Mouse (Mus musculus) T-helper 1 cell (primary cell): ENCODE data around the gene Gm28047.
"Not testable (repeated sequence)": the region's sequence is repeated elsewhere in the genome, so short reads cannot be mapped to it uniquely, and the experiment has no call there.

Experiments
- in situ Hi-C: fragments of 300-600 bp; cut with MboI, MseI; formaldehyde crosslinking; loops from one replicate; pipeline ENCODE4 v1.15.1; 2025; ENCODE audit warnings: high pct_unique_total_duplicates

Gene Gm28047

DNA sequence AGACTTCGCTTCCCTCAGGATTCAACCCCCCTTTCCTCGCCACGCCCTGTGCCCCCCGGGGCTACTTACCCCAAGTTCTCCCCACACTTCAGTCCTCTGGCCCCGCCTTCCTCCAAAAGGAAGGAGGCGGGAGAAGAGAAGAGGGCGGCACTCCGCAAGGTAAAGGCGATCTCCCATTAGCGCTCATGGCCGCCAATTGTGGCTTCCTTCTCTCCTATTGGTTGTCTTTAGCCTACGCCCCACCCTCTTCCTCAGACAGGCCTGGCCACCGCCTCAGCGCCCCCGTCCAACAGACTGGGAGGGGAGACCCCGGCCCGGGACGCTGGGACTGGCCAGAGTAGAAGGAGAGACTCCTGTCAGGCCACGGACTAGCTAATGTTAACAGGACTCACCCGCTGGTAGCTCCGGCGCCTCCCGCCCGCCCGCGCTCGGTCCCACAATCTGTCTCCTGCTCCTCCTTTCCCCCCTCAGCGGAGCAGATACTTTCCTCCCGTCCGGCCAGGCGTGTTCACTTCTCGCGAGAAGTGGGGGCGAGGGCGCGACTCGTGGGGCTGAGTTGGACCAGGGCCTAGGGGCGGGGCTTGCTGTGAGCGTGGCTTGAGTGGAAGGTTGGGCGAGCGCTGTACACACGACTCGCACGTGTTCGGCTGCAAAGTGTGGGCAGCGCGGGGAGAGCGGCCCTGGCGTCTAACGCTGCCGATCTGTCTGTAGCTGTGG is at the start of gene Gm28047, which contains the start of gene Atf7:
Gene Gm28047, minus strand, starts transcription at position 98 of the 717 bp plus-strand sequence.
Gene Atf7, minus strand, starts transcription at position 495 of the 717 bp plus-strand sequence.
- in situ Hi-C loops = loop anchor here (5.0 kb wide), 2 partner anchors 42 to 63 kb away; no protein-coding TSS in a partner anchor

DNA sequence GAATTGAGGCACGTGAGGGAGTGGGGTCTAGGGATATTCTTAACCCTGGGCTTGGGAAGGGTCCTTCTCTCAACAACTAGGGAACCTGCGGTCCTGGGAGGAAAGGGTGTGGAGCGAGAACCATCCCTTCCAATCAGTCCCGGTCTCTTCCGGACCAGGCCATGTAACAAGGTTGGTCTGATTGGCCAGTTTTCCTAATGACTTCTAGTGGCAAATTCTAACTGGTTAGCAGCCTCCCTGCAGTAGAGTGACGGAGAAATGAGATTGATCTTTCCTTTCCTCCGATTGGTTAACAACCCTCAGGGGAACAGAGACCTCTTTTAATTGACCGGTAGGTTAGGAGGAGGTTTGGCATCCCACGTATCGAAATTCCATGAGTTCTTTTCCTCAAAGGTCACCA is 48.7 kb upstream of the Gm28047 start:
- in situ Hi-C loops = no loop called here

DNA sequence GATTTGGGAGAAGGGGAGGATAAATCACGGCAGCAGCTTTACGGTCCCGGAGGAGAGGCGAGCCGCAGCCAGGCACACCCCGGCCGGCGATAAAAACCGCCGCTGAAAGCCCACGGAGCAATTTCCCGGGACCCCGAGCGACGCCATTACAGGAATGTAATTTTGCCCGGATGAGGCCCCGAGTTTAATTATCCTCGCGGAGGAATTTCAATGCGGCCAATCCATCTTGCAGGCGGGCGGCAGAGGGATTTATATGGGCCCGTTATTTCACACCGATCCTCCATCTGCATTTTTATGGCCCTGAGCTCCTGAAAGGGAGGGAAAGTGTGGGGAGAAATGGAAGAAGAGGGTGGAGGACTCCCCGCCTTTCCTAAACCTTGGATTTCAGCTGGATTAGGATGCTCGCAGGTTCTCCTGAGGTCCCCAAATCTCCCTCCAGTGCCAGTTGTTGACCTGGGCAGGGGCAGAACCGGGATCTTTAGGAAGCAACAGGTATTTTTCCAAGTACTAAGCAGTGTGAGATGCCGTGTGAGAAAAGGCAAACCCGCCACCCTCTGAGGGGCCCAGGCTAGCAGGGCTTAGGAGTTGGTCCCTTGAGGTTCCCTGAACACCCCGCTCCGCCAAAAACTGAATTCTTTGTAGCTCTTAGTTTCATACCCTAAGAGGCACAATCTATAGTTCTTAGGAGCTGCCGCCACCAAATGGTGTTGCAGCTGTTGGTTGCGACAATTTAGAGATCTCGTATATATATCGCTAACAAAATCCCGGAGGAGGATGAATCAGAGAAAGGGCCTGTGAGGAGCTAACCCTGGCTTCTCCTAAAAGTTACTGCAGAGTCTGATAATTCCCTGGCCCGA is 47.6 kb upstream of the Gm28047 start, which contains the start of gene Atp5g2:
Gene Atp5g2, minus strand, starts transcription at position 138 of the 857 bp plus-strand sequence.
- in situ Hi-C loops = no loop called here

DNA sequence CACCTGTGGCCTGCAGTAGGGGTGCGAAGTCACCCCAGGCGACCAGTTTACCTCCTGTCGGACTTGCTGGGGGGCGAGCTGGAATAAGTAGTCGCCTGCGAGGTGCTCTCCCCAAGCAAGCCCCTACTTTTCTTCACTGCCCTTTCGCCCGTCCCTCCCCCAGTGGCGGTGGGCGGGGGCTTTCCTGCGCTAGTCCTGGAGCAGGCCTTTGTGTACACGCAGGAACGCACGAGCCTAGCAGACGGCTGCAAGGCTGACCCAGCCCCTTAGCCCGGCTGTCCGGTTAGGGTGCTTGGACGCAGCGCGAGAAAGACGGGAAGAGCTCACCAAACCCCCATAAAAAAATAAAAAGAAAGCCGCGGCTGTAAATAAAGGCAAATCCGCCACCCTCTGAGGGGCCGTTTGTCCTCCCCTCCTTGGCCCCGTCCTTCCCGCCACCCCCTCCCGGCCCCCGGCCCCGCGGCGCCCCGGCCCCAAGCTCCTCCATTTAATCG is 46.9 kb upstream of the Gm28047 start:
- in situ Hi-C loops = no loop called here

DNA sequence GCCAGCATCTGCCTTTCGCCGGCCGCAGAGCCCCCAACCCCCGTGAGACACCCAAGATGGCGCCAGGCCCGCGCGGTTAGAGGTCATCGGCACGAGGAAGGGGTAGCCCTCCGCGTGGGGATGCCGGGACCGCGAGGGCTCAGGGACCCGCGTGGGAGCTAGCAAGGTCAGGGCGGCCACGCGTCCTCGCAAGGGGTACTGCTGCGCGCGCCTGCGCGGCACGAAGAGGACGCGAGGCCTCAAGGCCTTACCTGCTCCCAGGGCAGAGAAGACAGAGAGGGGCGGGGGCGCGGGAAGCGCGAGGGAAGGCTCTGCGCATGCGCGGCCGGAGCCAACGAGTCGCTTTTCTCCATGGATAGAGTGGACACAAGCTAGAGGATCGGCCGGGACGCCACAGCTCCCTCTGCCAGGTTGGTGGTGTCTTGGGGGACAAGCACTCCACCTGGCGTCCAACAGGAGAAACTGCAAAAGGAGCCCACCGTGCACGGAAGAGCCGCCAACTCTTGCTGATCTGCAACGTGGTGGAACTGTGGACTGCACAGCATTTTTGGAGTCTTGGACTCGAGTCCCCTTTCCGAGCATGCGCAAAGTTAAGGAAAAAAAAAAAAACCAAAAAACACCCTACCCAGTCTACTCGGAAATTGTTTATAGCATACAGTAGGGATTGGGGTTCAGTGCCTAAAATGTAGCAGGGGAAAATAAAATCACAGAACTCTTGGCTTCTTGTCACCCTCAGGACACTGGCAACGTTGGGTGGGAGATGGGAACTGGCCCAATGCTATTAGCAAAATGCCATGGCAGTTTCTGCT is 46.1 kb upstream of the Gm28047 start:
- in situ Hi-C loops = no loop called here

DNA sequence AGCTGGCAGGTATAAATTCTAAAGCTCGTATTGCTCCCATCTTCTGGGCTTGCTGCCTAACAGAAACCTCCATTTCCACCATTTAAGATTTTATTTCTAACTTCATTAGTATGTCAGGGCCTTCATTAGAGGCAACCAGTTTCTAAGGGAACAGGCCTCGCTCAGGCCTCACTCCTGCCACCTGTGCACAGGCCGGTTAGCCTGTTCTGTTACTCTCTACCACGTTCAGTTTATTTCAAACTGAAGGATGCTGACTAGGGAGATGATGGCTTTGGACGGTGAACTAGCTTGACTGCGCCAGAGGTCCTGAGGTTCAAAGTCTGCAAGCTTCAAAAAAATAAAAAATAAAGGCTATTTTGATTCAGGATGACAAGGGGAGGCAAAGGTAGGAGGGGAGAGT is 45.4 kb upstream of the Gm28047 start:
- in situ Hi-C loops = no loop called here

DNA sequence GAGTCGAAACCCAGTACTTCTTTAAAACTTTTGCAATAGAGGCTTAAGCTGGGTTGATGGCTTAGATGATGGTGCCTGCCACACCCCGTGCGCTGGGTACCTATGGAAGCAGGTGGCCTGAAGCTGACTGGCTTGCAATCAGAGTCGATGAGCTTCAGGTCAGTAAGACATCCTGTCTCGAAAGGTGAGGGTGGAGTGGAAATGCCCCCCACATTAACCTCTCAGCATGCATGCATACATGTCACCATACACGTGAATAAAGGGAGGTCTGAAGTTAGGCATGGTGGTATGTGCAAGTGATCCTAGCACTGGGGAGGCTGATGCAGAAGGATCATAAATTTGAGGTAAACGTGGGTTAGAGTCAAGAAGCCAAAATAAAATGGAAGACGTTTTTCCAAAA is 44.7 kb upstream of the Gm28047 start:
- in situ Hi-C loops = loop anchor here (5.0 to 10.0 kb wide), 2 partner anchors 42 to 215 kb away; partner anchors contain the start of genes Atf7, Gm28047 and Prr13

DNA sequence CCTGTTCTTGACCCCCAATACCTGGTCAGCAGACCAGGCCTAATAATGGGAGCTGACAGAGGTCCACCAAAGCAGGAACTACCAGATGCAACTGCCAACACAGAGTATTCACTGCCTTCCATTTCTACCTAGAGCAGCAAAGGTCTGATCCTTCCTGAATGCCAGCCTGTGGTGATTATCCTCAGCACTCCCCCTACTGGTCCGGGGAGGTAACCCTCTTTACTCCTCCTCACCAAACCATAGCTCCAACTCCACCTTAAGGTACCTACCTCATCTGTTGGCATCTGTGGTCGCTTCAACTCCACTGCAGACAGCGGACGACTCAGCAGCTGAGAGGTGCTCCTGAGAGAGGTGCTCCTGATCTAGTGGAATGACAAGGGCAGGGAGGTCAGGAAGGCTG is 40.6 kb upstream of the Gm28047 start:
- in situ Hi-C loops = loop anchor here (5.0 to 10.0 kb wide), 2 partner anchors 38 to 211 kb away; partner anchors contain the start of genes Atf7, Gm28047 and Prr13

DNA sequence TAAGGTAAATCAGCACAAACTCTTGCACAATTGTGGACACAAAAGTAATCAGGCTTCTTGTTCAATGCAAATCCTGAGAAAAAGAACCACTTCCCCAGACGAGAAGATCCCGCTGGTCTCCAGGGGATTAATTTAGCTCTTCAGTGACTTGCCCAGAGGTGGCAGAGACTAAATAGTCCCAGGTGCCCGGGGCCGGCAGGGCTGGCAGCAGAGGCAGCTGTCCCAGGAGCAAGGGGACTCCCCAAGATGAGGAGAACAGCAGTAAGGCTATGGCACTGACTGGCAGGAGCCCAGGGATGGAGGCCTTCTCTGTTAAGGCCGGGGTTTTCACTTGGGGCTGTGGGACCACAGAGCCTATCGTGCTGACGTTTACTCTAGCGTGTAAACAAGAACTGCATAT is 39.0 kb upstream of the Gm28047 start:
- in situ Hi-C loops = loop anchor here (10.0 kb wide), 1 partner anchor 209 kb away; the partner anchor contains the start of gene Prr13

DNA sequence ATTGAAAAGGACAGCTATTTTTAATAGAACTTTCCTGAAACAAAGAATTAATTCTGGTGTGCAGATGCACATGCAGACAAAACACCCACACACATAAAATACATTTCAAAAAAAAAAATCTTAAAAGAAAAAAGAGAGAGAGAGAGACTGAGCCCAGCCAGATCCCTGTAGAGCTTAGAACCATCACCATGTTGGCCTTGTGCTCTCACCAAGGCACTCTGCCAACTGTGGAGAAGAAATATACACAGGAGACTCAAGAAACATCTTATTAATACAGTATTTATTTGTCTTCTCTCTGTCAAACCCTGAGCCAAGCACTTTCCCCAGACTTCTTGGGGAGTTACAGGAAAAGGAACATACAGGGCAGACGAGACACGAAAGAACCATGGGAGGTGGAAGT is 37.7 kb upstream of the Gm28047 start:
- in situ Hi-C loops = loop anchor here (10.0 kb wide), 1 partner anchor 208 kb away; the partner anchor contains the start of gene Prr13

DNA sequence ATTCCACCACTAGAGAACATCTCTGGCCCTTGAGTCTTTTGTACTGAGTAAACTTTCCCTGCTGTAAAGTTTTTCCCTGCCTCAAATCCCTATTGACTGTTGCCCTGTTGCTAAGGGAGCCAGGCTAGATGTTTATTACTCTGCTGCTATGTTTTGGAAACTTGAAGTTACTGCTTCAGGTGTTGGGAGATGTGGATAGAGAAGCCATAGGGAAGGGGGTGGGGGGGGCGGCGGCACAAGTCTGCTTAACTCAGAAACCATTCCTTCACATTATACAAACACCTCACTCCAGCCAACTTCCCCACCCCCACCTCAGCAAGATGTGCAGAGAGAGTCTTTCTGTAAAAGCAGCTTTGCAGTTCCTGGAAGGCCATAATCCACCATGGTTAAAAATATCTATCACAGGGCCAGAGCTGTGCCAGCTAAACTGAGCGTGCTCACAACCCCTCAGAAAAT is 33.1 kb upstream of the Gm28047 start:
- in situ Hi-C loops = no loop called here

DNA sequence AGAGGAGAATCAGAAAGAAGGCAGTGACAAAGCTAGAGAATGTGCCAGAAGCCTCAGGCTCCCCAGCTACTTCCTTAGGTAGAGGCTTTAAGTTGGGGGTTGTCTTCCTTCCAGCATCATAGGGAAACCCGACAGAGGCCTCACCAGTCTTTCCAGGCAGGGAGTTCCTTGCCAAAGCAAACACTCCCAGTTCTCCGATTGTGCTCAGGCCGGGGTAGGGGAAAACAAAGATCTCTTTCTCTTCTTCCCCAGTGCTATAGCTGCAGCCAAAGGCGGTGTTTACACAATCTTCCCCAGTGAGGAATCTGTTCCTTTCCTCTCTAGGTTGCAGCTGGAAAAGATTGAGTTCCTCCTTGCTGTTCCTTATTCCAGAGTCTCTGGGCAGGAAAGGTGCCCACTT is 31.8 kb upstream of the Gm28047 start:
- in situ Hi-C loops = no loop called here

DNA sequence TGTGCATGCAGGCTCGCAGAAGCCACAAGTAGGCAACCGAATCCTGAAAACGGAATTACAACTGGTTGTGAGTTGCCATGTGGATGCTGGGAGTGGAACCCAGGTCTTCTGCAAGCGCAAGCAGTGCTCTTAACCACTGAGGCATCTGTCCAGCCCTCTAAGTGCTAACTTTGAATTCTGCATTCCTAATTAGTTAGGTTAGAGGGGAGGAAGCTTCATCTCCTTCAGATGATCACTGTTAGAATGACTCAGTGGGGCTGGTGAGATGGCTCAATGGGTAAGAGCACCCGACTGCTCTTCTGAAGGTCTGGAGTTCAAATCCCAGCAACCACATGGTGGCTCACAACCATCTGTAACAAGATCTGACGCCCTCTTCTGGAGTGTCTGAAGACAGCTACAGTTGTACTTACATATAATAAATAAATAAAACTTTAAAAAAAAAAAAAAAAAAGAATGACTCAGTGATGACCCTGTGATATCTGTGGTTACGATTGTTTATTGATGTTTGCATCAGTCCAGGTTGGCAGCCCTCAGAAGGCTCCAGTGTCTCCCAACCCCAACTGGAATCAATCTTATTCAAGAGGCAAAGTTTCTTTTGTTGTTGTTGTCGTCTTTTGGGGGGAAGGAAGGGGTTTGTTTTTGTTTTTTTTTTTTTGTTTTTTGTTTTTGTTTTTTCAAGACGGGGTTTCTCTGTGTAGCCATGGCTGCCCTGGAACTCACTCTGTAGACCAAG is 27.2 kb upstream of the Gm28047 start:
- in situ Hi-C loops = not testable (repeated sequence)

DNA sequence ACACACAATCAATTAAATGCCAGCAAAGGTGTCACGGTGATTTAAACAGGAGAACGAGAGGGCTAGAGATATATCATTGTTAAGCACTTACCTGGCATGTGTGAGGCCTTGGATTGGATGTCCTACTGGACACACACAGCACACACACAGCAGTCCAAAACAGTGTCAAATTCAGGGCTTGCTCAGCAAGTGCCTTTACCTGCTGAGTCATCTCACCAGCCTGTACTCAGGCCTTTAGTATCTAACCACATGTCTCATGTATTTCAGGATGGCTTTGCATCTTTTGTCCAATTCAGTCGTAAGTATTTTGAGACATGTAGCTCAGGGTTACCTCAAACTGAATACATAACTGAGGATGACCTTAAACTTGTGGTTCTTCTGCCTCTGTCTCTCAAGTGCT is 26.2 kb upstream of the Gm28047 start:
- in situ Hi-C loops = no loop called here

DNA sequence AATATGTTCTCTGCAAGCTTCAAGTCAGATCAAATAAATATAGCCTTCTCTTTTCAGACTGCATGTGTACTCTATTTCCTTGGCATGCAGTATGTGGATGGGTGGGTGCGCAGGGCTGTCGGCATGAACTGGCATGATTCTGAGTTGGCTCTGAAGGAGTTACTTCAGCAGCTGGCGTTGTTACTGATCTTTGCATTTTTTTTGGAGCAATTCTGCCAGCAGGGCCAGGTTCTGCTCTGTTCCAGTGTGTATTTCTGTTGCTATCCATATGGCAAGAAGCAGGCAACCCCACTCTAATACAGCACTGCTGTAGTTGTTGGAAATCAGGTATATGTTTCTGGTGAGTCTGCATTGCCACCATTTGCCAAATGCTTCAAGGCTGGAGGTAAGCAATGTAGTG is 10.9 kb upstream of the Gm28047 start:
- in situ Hi-C loops = no loop called here

DNA sequence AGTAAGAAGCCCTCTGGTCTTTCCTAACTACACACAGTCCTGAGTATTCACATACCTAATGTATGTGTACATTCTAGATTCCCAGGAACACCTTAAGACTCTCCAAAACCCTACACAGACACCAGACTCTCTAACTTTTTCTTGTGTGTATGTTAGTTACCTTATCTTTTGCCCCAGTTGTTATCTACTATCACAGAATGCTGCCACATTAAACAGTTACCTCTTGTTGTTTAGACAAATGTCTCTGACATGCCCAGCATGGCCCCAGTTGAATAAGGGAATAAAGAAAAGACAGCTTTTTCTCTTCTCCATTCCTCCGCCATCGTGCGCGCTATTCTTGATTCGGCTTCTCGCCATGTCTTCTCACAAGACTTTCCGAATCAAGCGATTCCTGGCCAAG is 9.8 kb upstream of the Gm28047 start:
- in situ Hi-C loops = no loop called here

DNA sequence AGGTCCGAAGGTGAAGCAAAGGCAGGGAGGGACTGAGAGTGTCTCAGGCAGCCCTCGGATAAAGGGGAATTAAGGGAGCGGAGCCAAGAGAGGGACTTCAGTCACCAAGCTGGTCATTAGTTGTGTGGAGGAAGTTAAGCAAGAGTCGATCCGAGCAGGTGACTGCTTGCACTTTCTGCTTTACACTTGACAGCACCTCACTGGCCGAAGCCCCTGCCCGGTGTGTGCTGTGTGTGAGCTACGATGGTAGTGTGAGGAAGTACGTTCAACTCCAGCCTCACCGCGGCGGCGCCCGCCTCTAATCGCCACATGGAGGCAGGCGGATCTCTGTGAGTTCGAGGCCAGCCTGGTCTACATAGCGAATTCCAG is 804 bp upstream of the Gm28047 start:
- in situ Hi-C loops = loop anchor here (5.0 kb wide), 2 partner anchors 42 to 63 kb away; no protein-coding TSS in a partner anchor

DNA sequence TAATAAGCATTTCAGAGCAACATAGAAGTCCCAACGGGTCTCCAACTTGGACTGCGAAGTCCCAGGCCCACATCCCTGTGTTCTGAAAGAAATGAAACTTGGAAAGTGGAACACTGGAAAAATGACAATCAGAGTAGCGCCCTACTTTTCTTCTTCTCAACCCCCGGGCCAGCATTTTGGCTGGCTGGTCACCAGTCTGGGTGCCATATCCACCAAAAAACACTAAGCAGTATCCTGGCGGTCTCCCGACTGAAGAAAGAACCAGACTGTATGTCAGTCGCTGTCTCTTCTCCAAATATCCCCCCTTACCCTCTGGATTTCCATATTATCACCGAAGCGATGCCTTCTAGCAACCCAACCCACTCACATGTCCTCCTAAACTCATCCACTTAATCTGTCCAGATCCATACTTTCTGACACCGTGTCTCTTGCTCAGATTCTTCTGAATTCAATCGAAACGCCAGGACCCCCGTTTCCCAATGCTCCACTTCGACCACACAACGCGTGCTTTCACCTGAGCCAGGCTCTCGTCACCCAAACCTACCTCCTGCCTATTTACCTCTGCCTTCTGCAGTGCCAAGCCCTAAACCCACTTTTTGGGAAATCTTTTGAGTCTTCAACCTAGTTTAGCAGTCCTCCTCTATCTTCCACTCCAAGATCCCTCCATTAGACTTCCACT is 437 bp downstream of the Gm28047 start:
- in situ Hi-C loops = no loop called here

DNA sequence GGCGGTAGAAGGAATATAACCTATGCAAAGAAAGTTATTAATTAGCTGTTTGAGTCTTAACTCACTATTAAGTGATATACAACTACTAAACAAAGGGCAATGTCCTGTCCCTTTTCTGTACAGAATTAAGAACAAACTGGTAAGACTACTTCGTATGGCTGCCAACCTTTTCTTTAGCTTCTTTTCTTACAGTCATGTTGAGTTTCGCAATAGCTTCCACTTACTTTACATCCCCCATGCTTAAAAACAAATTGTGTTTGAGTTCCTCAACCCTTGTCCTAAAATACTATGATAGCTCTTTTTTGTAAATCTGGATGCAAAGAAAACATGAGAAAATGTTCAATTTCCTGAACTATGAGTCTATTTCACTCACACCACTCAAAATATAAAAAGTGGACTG is 1.7 kb downstream of the Gm28047 start:
- in situ Hi-C loops = no loop called here

DNA sequence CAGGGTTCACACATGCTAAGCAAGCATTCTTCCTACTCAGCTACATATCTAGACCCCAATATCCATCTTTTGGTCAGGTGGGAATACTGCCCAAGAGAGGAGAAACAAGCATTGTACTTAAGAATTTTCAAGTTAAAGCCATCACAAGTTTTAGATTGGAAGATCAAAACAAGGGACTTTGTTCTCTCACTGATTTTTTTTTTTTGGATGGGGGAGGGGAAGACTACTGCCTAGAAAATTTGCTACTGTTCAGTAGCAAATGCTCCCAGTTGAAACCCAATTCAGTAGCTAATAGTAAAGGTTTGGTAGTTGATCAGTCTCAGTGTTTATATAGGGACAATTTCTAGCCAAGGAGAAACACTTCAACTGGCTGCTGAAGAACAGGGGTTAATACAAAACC is 2.3 kb downstream of the Gm28047 start:
- in situ Hi-C loops = no loop called here
